Mouse (Mus musculus): Measurements from ENCODE around the gene Eif4a1. TPM values are rescaled to one million over a fixed set of nuclear protein-coding genes. Genes with fewer than 3 reads are reported as not detected.

The Eif4a1 gene
- total and polyA plus RNA-seq, 3 experiments: 114 to 1,689 (median 634) TPM

DNA sequence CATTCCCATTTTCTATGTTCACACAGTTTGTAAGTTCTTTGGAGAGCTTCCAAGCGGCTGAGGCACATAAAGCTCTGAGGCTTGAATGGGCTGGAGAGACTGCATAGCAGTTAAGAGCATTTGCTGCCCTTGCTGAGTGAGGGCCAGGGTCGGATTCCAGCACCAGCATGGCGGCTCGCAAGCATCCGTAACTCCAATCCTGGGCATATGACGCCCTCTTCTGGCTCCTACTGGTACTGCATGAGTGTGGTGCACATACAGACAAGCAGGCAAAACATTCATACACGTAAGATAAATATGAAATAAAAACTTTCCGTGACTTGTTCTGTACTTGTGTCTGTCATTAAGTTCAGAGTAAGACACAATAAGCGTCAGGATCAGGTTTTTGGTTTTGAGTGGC lies 43.3 kb upstream of the Eif4a1 start:
- H3K27ac ChIP-seq (ENCODE audit: control insufficient read depth, low read depth, low read length): no peak overlapping the region

GRCm38 (mm10) chr11:69714636-69715329 lies 42.6 kb upstream of the Eif4a1 start:
- Histone ChIP-seq H3K9ac (ENCODE audit: control insufficient read depth, low read depth, low read length, poor library complexity, severe bottlenecking) (no peak overlapping the region), H3K4me3 (ENCODE audit: control insufficient read depth in 1 of 2, insufficient read depth in 1 of 2, low read depth in 2 of 2, low read length in 2 of 2) (no peak overlapping the region), H3K27me3 (ENCODE audit: control insufficient read depth in 1 of 2, insufficient read depth in 2 of 2, low read length in 2 of 2) (no peaks in the 10 kb centered on the region), H3K27ac (ENCODE audit: control insufficient read depth, low read depth, low read length) (no peak overlapping the region), H3K36me3 (ENCODE audit: control insufficient read depth in 1 of 2, insufficient read depth in 2 of 2, low read length in 2 of 2) (peaks cover 0 to 3% of the 10 kb centered on the region in 2 experiments; a peak in 1 of 4 replicates), H3K9me3 (replicated peaks; ENCODE audit: insufficient read depth, low read length) (no peaks in the 10 kb centered on the region), H3K79me2 (ENCODE audit: control insufficient read depth, insufficient read depth, low read length, poor library complexity) (no peaks in the 10 kb centered on the region), H3K4me1 (ENCODE audit: control insufficient read depth in 1 of 2, insufficient read depth in 2 of 2, low read length in 2 of 2) (peaks cover 0 to 5% of the 10 kb centered on the region in 2 experiments; a peak in 1 of 4 replicates)
- no peak for DNase-seq (ENCODE audit: low read depth, low spot score)
- TF ChIP-seq CHD1 (IDR thresholded peaks at IDR 0.05; ENCODE audit: low read depth, low read length): no peak
- TF ChIP-seq MYC (IDR thresholded peaks at IDR 0.05; ENCODE audit: low read depth, low read length): no peak
- no peak for TF ChIP-seq TAL1 (IDR thresholded peaks at IDR 0.05; ENCODE audit: low read length)
- TF ChIP-seq GATA1 (IDR thresholded peaks at IDR 0.05; ENCODE audit: low read depth, low read length): no peak
- no peak for TF ChIP-seq MXI1 (IDR thresholded peaks at IDR 0.05; ENCODE audit: low read depth, low read length)
- TF ChIP-seq POLR2AphosphoS2 (IDR thresholded peaks at IDR 0.05; ENCODE audit: low read length): no peak
- no peak for TF ChIP-seq POLR2A (IDR thresholded peaks at IDR 0.05; ENCODE audit: control insufficient read depth in 1 of 2, insufficient read depth in 1 of 2, low read depth in 1 of 2, low read length in 2 of 2, poor library complexity in 1 of 2)
- TF ChIP-seq HCFC1 (IDR thresholded peaks at IDR 0.05; ENCODE audit: low read depth, low read length): no peak
- TF ChIP-seq NELFE (IDR thresholded peaks at IDR 0.05; ENCODE audit: low read depth, low read length): no peak
- TF ChIP-seq ZKSCAN1 (IDR thresholded peaks at IDR 0.05; ENCODE audit: low read depth, low read length): no peak
- no peak for TF ChIP-seq CHD2 (IDR thresholded peaks at IDR 0.05; ENCODE audit: low read length)
- TF ChIP-seq ZC3H11A (IDR thresholded peaks at IDR 0.05; ENCODE audit: low read depth, low read length): no peak
- no peak for TF ChIP-seq CTCF (IDR thresholded peaks at IDR 0.05 in 2 of 3, conservative IDR thresholded peaks at IDR 0.05 in 1 of 3; ENCODE audit: control insufficient read depth in 1 of 3, insufficient read depth in 1 of 3, low read depth in 2 of 3, low read length in 3 of 3, poor library complexity in 1 of 3, severe bottlenecking in 1 of 3)

More for the DNA sequence above, 43.3 kb upstream of the Eif4a1 start:
- Histone ChIP-seq H3K36me3 (ENCODE audit: control insufficient read depth in 1 of 2, insufficient read depth in 2 of 2, low read length in 2 of 2) (peaks cover 0 to 3% of the 10 kb centered on the region in 2 experiments; a peak in 1 of 4 replicates), H3K79me2 (ENCODE audit: control insufficient read depth, insufficient read depth, low read length, poor library complexity) (no peaks in the 10 kb centered on the region), H3K9ac (ENCODE audit: control insufficient read depth, low read depth, low read length, poor library complexity, severe bottlenecking) (no peak overlapping the region), H3K9me3 (replicated peaks; ENCODE audit: insufficient read depth, low read length) (no peaks in the 10 kb centered on the region), H3K4me1 (ENCODE audit: control insufficient read depth in 1 of 2, insufficient read depth in 2 of 2, low read length in 2 of 2) (peaks cover 0 to 5% of the 10 kb centered on the region in 2 experiments; a peak in 1 of 4 replicates), H3K27me3 (ENCODE audit: control insufficient read depth in 1 of 2, insufficient read depth in 2 of 2, low read length in 2 of 2) (no peaks in the 10 kb centered on the region), H3K4me3 (ENCODE audit: control insufficient read depth in 1 of 2, insufficient read depth in 1 of 2, low read depth in 2 of 2, low read length in 2 of 2) (no peak overlapping the region)
- TF ChIP-seq USF2 (IDR thresholded peaks at IDR 0.05; ENCODE audit: borderline replicate concordance in 1 of 2, insufficient read depth in 1 of 2, low read depth in 1 of 2, low read length in 2 of 2) (no peak), SIN3A (IDR thresholded peaks at IDR 0.05; ENCODE audit: low read length) (no peak), MXI1 (IDR thresholded peaks at IDR 0.05; ENCODE audit: low read depth, low read length) (0 out of 2 replicates have a peak, but pooled peaks have one; percentile 36), SMC3 (IDR thresholded peaks at IDR 0.05; ENCODE audit: low read depth, low read length) (peak; percentile 59), RAD21 (IDR thresholded peaks at IDR 0.05; ENCODE audit: low read depth, low read length) (peak; percentile 74), POLR2A (IDR thresholded peaks at IDR 0.05; ENCODE audit: control insufficient read depth in 1 of 2, insufficient read depth in 1 of 2, low read depth in 1 of 2, low read length in 2 of 2, poor library complexity in 1 of 2) (no peak), ZC3H11A (IDR thresholded peaks at IDR 0.05; ENCODE audit: low read depth, low read length) (peak; percentile 41), MAZ (IDR thresholded peaks at IDR 0.05; ENCODE audit: low read depth, low read length) (no peak), HCFC1 (IDR thresholded peaks at IDR 0.05; ENCODE audit: low read depth, low read length) (no peak), CTCF (IDR thresholded peaks at IDR 0.05 in 2 of 3, conservative IDR thresholded peaks at IDR 0.05 in 1 of 3; ENCODE audit: control insufficient read depth in 1 of 3, insufficient read depth in 1 of 3, low read depth in 2 of 3, low read length in 3 of 3, poor library complexity in 1 of 3, severe bottlenecking in 1 of 3) (peak; percentile 73 to 87 (median 75)), E2F4 (IDR thresholded peaks at IDR 0.05; ENCODE audit: borderline replicate concordance, low read depth, low read length) (no peak), JUND (IDR thresholded peaks at IDR 0.05; ENCODE audit: low read depth, low read length) (no peak)
- DNase-seq (ENCODE audit: low read depth, low spot score): peak; percentile 66

Data from MEL (cell line).